Mouse (Mus musculus): ENCODE measurements at regions not wholly inside any gene's neighbourhood (a gene's known extent, or its start where the extent isn't known, plus 50 kb on each side); places are given as distances from the start of the nearest gene placed in this dataset.
A peak's percentile ranks its signal among the peaks of the same experiment; 100 is the strongest.

DNA sequence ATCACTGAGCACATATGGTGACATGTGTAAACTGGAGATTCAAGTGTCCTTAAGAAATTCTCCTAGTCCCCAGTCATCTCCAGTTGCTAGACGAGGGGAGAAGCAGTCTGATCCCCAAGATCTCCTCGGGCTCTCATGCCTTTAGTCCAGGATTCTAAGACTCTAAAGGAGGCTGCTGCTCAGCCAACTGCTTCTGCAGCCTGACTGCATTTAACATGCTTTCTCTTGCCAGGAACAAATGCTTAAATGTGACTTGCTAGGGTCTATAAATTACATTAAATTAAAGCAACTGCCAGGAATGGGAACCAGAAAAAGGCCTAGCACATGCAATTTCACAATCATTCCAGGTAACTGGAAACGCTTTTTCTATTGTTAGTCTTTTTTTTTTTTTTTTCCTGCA, 599.8 kb upstream of the Gcfc2 start:
- 83% methylated on average over 3 of the region's 3 CpGs for WGBS
- no peak overlapping the region for H3K27ac ChIP-seq (ENCODE audit: low read depth, low read length)

DNA sequence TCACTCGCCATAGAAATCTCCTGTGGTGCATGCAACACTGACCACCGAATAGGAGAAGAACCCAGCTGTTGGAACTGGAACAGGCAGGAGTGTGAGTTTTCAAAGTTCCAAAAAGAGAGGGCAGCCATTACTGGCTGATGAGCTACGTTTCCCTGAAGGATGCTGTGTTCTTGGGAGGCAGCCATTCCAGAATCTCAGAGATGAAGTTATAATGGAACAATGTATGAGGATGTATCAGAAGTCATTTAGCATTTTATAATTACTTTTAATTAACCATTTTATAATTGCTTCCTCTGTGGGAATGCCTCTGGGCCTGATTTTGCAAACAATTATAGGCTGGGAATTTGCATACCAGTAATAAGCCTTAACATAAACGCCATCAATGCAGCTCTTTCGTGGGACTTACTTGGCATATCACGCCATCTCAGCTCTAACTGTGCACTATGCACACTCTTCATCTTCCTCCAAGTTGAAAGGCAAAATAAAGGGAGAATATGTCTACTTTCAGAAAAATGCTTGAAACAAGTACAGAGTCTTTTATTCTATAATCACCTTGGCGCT, 559.4 kb upstream of the Gcfc2 start:
- H3K27me3 ChIP-seq (ENCODE audit: control insufficient read depth, insufficient read depth, low read length), result no peaks in the 10 kb centered on the region
- H3K36me3 ChIP-seq (ENCODE audit: control insufficient read depth, insufficient read depth, low read length), result no peaks in the 10 kb centered on the region
- no peak overlapping the region for H3K4me2 ChIP-seq (replicated peaks; ENCODE audit: low read depth, low read length)
- no peaks in the 10 kb centered on the region for H3K9me3 ChIP-seq (ENCODE audit: control insufficient read depth, low read length)
- H3K27ac ChIP-seq (ENCODE audit: low read depth, low read length), result no peak overlapping the region
- no peak overlapping the region for H3K4me3 ChIP-seq (ENCODE audit: low read depth, low read length)
- ATAC-seq (ENCODE audit: low FRiP score) (no peak), DNase-seq (ENCODE audit: low spot score) (no peak)
- H3K4me1 ChIP-seq (replicated peaks; ENCODE audit: control insufficient read depth, insufficient read depth, low read length), result no peaks in the 10 kb centered on the region
- H3K9ac ChIP-seq (ENCODE audit: low read depth, low read length), result no peak overlapping the region
- 84% methylated on average over 7 of the region's 7 CpGs for WGBS

More for the DNA sequence above, 599.8 kb upstream of the Gcfc2 start:
- no peak overlapping the region for H3K4me2 ChIP-seq (replicated peaks; ENCODE audit: low read depth, low read length)
- H3K27me3 ChIP-seq (ENCODE audit: control insufficient read depth, insufficient read depth, low read length), result no peaks in the 10 kb centered on the region
- H3K36me3 ChIP-seq (ENCODE audit: control insufficient read depth, insufficient read depth, low read length), result no peaks in the 10 kb centered on the region
- DNase-seq (ENCODE audit: low spot score), result no peak
- no peak overlapping the region for H3K9ac ChIP-seq (ENCODE audit: low read depth, low read length)
- H3K4me1 ChIP-seq (replicated peaks; ENCODE audit: control insufficient read depth, insufficient read depth, low read length), result no peaks in the 10 kb centered on the region
- no peak overlapping the region for H3K4me3 ChIP-seq (ENCODE audit: low read depth, low read length)
- H3K9me3 ChIP-seq (ENCODE audit: control insufficient read depth, low read length), result no peaks in the 10 kb centered on the region
- no peak for ATAC-seq (ENCODE audit: low FRiP score)

DNA sequence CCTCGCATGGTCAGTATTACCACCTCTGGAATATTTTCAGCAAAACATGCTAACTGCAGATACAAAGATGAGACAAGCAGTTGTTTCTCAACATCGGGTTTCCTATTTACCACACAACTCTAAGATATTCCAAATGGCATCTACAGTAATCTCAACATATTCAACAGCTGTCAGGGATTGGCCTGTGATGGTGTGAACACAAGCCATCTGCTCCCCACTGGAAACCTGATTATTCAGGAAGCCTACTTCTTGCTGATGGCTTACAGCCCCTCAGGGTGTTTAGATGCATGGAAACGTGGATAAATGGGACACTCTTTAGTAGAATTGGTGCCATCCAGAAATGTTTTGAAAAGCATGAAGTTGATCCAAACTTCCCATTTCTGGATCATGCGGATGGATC, 535.0 kb upstream of the Gcfc2 start:
- no peak overlapping the region for H3K4me2 ChIP-seq (replicated peaks; ENCODE audit: low read depth, low read length)
- no peak overlapping the region for H3K4me3 ChIP-seq (ENCODE audit: low read depth, low read length)
- no peak overlapping the region for H3K9ac ChIP-seq (ENCODE audit: low read depth, low read length)
- no peaks in the 10 kb centered on the region for H3K4me1 ChIP-seq (replicated peaks; ENCODE audit: control insufficient read depth, insufficient read depth, low read length)
- DNase-seq (ENCODE audit: low spot score) (no peak), ATAC-seq (ENCODE audit: low FRiP score) (no peak)
- no peak overlapping the region for H3K27ac ChIP-seq (ENCODE audit: low read depth, low read length)
- no peaks in the 10 kb centered on the region for H3K36me3 ChIP-seq (ENCODE audit: control insufficient read depth, insufficient read depth, low read length)
- no peaks in the 10 kb centered on the region for H3K9me3 ChIP-seq (ENCODE audit: control insufficient read depth, low read length)
- H3K27me3 ChIP-seq (ENCODE audit: control insufficient read depth, insufficient read depth, low read length), result no peaks in the 10 kb centered on the region
- WGBS, result 85% methylated on average over 4 of the region's 4 CpGs

- H3K4me1 ChIP-seq (replicated peaks; ENCODE audit: control insufficient read depth, insufficient read depth, low read length), result no peaks in the 10 kb centered on the region
- H3K36me3 ChIP-seq (ENCODE audit: control insufficient read depth, insufficient read depth, low read length), result no peaks in the 10 kb centered on the region
- no peak overlapping the region for H3K27ac ChIP-seq (ENCODE audit: low read depth, low read length)
- DNase-seq (ENCODE audit: low spot score), result no peak
- no peak overlapping the region for H3K4me3 ChIP-seq (ENCODE audit: low read depth, low read length)
- no peak overlapping the region for H3K9ac ChIP-seq (ENCODE audit: low read depth, low read length)
- no peaks in the 10 kb centered on the region for H3K9me3 ChIP-seq (ENCODE audit: control insufficient read depth, low read length)
- 0 out of 2 replicates have a peak, but pooled peaks have one; percentile 17 for ATAC-seq (ENCODE audit: low FRiP score)
- H3K4me2 ChIP-seq (replicated peaks; ENCODE audit: low read depth, low read length), result no peak overlapping the region
- no peaks in the 10 kb centered on the region for H3K27me3 ChIP-seq (ENCODE audit: control insufficient read depth, insufficient read depth, low read length)
Observed at GRCm38 (mm10) chr6:81403122-81403521, 520.3 kb upstream of the Gcfc2 start.

- no peak overlapping the region for H3K9ac ChIP-seq (ENCODE audit: low read depth, low read length)
- no peak overlapping the region for H3K4me3 ChIP-seq (ENCODE audit: low read depth, low read length)
- H3K4me1 ChIP-seq (replicated peaks; ENCODE audit: control insufficient read depth, insufficient read depth, low read length), result no peaks in the 10 kb centered on the region
- WGBS, result 90% methylated on average over 5 of the region's 5 CpGs
- no peak overlapping the region for H3K4me2 ChIP-seq (replicated peaks; ENCODE audit: low read depth, low read length)
- H3K27ac ChIP-seq (ENCODE audit: low read depth, low read length), result no peak overlapping the region
- no peaks in the 10 kb centered on the region for H3K9me3 ChIP-seq (ENCODE audit: control insufficient read depth, low read length)
- no peak for ATAC-seq (ENCODE audit: low FRiP score)
- H3K36me3 ChIP-seq (ENCODE audit: control insufficient read depth, insufficient read depth, low read length), result no peaks in the 10 kb centered on the region
- no peak for DNase-seq (ENCODE audit: low spot score)
- no peaks in the 10 kb centered on the region for H3K27me3 ChIP-seq (ENCODE audit: control insufficient read depth, insufficient read depth, low read length)
Observed at GRCm38 (mm10) chr6:81413611-81414010, 509.9 kb upstream of the Gcfc2 start.

GRCm38 (mm10) chr6:81434745-81435144, 488.7 kb upstream of the Gcfc2 start:
- Histone ChIP-seq H3K9me3 (ENCODE audit: control insufficient read depth, low read length) (no peaks in the 10 kb centered on the region), H3K27me3 (ENCODE audit: control insufficient read depth, insufficient read depth, low read length) (no peaks in the 10 kb centered on the region), H3K4me2 (replicated peaks; ENCODE audit: low read depth, low read length) (no peak overlapping the region), H3K27ac (ENCODE audit: low read depth, low read length) (no peak overlapping the region), H3K4me1 (replicated peaks; ENCODE audit: control insufficient read depth, insufficient read depth, low read length) (no peaks in the 10 kb centered on the region), H3K36me3 (ENCODE audit: control insufficient read depth, insufficient read depth, low read length) (no peaks in the 10 kb centered on the region), H3K4me3 (ENCODE audit: low read depth, low read length) (no peak overlapping the region), H3K9ac (ENCODE audit: low read depth, low read length) (no peak overlapping the region)
- ATAC-seq (ENCODE audit: low FRiP score), result no peak
- no peak for DNase-seq (ENCODE audit: low spot score)
- 90% methylated on average over 6 of the region's 6 CpGs for WGBS

GRCm38 (mm10) chr6:81438951-81439722, 484.3 kb upstream of the Gcfc2 start:
- Histone ChIP-seq H3K9me3 (ENCODE audit: control insufficient read depth, low read length) (no peaks in the 10 kb centered on the region), H3K9ac (ENCODE audit: low read depth, low read length) (no peak overlapping the region), H3K4me2 (replicated peaks; ENCODE audit: low read depth, low read length) (no peak overlapping the region), H3K4me3 (ENCODE audit: low read depth, low read length) (no peak overlapping the region), H3K36me3 (ENCODE audit: control insufficient read depth, insufficient read depth, low read length) (no peaks in the 10 kb centered on the region), H3K27ac (ENCODE audit: low read depth, low read length) (no peak overlapping the region), H3K27me3 (ENCODE audit: control insufficient read depth, insufficient read depth, low read length) (no peaks in the 10 kb centered on the region), H3K4me1 (replicated peaks; ENCODE audit: control insufficient read depth, insufficient read depth, low read length) (no peaks in the 10 kb centered on the region)
- DNase-seq (ENCODE audit: low spot score), result no peak
- no peak for ATAC-seq (ENCODE audit: low FRiP score)
- WGBS, result 98% methylated on average over 2 of the region's 2 CpGs

DNA sequence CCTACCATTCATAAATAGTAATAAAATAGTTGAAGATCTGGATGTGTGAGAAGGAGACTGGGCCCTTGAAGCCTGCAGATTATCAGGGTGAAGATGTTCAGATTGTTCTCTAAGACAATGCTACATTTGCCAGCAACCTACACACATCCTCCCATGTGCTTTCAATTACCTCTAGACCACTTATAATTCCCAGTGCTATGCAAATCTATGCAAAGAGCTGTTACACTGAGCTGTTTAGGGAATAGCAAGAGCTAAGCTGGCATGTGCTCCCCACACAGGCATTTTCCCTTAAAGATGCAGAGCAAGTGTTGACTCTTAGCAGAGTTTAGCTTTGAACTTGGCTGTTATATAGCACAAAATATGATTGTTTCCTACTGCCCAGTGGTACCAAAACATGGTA, 482.1 kb upstream of the Gcfc2 start:
- H3K4me3 ChIP-seq (ENCODE audit: low read depth, low read length), result no peak overlapping the region
- no peak overlapping the region for H3K27ac ChIP-seq (ENCODE audit: low read depth, low read length)
- H3K9me3 ChIP-seq (ENCODE audit: control insufficient read depth, low read length), result no peaks in the 10 kb centered on the region
- no peaks in the 10 kb centered on the region for H3K4me1 ChIP-seq (replicated peaks; ENCODE audit: control insufficient read depth, insufficient read depth, low read length)
- no peak overlapping the region for H3K4me2 ChIP-seq (replicated peaks; ENCODE audit: low read depth, low read length)
- ATAC-seq (ENCODE audit: low FRiP score) (no peak), DNase-seq (ENCODE audit: low spot score) (no peak)
- H3K36me3 ChIP-seq (ENCODE audit: control insufficient read depth, insufficient read depth, low read length), result no peaks in the 10 kb centered on the region
- H3K27me3 ChIP-seq (ENCODE audit: control insufficient read depth, insufficient read depth, low read length), result no peaks in the 10 kb centered on the region
- H3K9ac ChIP-seq (ENCODE audit: low read depth, low read length), result no peak overlapping the region

All from hindbrain, embryonic 11.5 days (tissue).